Mouse (Mus musculus): ENCODE results near the gene Ndufs6. TPM values are rescaled to one million over a fixed set of nuclear protein-coding genes. Genes with fewer than 3 reads are reported as not detected.
A peak's percentile ranks its signal among the peaks of the same experiment; 100 is the strongest.

Gene Ndufs6
- polyA plus RNA-seq (2016; fragmentation: Nextera tagmentation; extraction: Ambion mirVana): 299 and 311 TPM in 2 replicates

DNA sequence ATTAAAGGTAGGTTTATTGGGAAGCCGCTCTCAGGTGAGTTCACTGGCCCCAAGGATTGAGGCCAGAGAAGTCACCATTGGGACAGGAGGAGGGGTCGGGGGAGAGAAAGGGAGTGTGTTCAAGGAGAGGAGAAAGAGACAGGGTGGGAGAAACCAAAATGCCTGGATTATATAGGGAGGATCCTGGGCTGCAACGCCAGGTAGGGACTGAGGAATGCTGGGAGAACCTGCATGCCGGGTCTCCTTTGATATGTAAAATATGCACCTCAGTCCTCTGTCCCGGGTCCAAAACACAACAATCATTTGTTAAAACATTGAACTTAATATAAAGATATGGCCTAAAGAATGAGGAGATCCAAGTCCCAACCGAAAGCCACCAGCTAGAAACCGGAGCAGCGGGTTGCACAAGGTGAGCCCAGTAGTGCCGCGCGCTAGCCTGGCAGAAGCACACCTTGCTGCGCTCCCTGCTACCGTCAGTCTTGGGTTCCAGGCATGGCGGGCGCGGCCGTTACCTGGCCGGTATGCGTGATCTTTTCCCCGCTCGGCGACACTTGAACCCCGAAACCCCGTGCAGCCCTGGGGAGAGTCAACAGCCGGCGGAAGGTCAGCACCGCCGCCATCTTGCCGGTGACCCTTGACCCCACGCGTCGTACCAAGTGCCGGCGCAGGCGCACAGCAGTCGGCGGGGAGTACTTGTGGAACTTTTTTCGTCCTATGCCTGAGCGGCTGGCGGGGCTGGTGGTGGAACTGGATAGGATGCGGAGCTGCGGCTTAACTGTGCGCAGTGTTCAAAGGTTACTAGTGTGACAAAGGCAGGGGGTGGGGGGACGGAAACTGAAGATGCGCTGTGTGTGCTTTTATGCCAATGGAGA, at the start of gene Ndufs6, which contains the start of gene Mrpl36:
Ndufs6 (minus strand) TSS at position 716 of the 872 bp plus-strand sequence.
Mrpl36 (plus strand) TSS at position 687 of the 872 bp plus-strand sequence.
- Histone ChIP-seq H3K4me3 (peak within 1 kb of the TSS; percentile 74), H3K27ac (no peak within 1 kb of the TSS), H3K27me3 (replicated peaks) (peaks cover 2% of the 10 kb centered on the region; the same call in 1 of the 2 replicates), H3K9me3 (no peaks in the 10 kb centered on the region), H3K9ac (peak within 1 kb of the TSS; percentile 64), H3K4me1 (peaks cover 12% of the 10 kb centered on the region), H3K4me2 (replicated peaks) (peak within 1 kb of the TSS; percentile 72), H3K36me3 (peaks cover 22% of the 10 kb centered on the region)
- peak; percentile 73 for ATAC-seq (ENCODE audit: low FRiP score, low read depth)
- 1% methylated on average over 45 of the region's 45 CpGs for WGBS

DNA sequence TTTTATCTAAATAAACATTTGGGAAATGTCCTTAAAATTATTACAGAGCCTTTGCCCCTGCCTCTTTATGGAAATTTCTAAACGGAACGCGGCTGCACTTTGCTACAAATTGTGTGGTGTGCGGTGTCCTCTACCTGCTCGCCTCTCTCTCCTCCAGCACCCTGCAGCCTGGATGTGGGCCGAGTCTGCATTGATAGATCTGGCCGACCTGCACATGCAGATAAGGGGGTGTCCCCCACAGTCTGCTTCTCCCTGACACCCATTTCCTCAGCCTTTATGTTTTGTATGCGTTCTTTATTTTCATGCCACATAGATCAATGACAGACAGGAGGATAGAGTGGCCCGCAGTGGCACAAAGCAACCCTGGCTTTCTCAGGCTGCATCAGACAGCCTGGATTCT, 49.3 kb upstream of the Ndufs6 start:
- Histone ChIP-seq H3K4me1 (no peaks in the 10 kb centered on the region), H3K36me3 (no peaks in the 10 kb centered on the region), H3K9ac (no peak overlapping the region), H3K27me3 (replicated peaks) (no peaks in the 10 kb centered on the region), H3K4me2 (replicated peaks) (no peak overlapping the region), H3K27ac (no peak overlapping the region), H3K9me3 (no peaks in the 10 kb centered on the region), H3K4me3 (no peak overlapping the region)
- 81% methylated on average over 9 of the region's 9 CpGs for WGBS
- ATAC-seq (ENCODE audit: low FRiP score, low read depth): no peak

DNA sequence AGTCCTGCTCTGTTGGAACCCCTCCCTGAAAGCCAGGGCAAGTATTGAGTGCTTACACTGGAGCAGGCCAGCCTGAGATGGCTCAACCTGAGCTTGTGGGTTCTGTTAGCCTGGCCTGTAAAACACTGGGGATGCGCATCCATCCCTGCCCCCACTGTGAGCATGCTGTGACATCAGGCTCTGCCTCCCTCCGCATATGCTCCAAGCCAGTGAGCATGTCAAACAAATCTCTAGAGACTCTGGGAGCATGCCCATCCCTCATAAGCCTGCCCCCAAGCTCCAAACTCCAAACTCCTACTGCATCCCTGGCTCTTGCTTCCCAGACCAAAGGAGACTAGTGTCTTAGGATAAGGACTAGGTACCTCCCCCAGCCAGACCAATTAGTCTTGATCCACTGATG, 46.3 kb upstream of the Ndufs6 start:
- WGBS: 62% methylated on average over 2 of the region's 2 CpGs
- no peaks in the 10 kb centered on the region for H3K27me3 ChIP-seq (replicated peaks)
- H3K9ac ChIP-seq: no peak overlapping the region
- H3K27ac ChIP-seq: no peak overlapping the region
- no peaks in the 10 kb centered on the region for H3K36me3 ChIP-seq
- H3K4me1 ChIP-seq: no peaks in the 10 kb centered on the region
- no peaks in the 10 kb centered on the region for H3K9me3 ChIP-seq
- H3K4me2 ChIP-seq (replicated peaks): no peak overlapping the region
- H3K4me3 ChIP-seq: no peak overlapping the region
- ATAC-seq (ENCODE audit: low FRiP score, low read depth): no peak

DNA sequence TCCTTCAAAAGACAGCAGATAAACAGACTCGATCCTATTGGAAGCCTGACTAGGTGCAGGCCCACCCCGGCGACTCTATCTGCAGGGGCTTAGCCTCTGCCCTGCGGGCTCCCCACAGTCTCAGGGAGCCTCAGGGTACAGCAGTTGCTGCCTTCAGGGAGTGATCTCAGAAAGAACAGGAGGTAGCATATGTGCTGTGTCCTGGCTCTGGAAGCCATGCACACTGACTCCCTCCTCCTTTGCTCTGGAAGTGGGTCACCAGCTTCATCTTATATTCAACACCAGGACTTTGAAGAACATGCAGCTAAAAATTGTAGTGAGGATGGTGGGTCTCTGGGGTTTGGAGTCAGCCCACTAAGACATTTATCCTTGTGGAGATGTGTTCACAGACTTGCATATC, 45.0 kb upstream of the Ndufs6 start:
- no peaks in the 10 kb centered on the region for H3K27me3 ChIP-seq (replicated peaks)
- H3K9me3 ChIP-seq: no peaks in the 10 kb centered on the region
- no peak overlapping the region for H3K27ac ChIP-seq
- H3K36me3 ChIP-seq: no peaks in the 10 kb centered on the region
- no peak overlapping the region for H3K4me3 ChIP-seq
- no peak overlapping the region for H3K9ac ChIP-seq
- H3K4me2 ChIP-seq (replicated peaks): no peak overlapping the region
- WGBS: 83% methylated on average over 4 of the region's 4 CpGs
- ATAC-seq (ENCODE audit: low FRiP score, low read depth): no peak
- no peaks in the 10 kb centered on the region for H3K4me1 ChIP-seq

DNA sequence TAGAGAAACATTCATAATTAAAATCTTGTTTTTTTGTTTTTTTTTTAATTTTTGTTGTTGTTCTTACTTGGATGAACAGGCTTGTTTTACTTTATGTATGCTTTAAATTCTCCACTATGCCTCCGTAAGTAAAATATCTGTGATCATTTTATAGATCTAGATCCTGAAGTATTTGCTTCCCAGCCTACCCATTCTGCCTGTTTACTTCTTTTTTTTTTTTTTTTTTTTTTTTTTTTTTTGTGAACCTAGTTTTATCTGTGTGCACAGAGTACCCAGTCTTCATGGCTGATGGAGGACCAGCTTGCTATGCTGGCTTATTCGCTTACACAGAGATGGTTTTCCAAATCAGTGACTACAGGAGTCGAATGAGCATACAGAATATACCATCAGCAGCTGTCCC, 28.8 kb upstream of the Ndufs6 start:
- Histone ChIP-seq H3K36me3 (no peaks in the 10 kb centered on the region), H3K4me1 (no peaks in the 10 kb centered on the region), H3K9ac (no peak overlapping the region), H3K4me3 (no peak overlapping the region), H3K27me3 (replicated peaks) (no peaks in the 10 kb centered on the region), H3K9me3 (no peaks in the 10 kb centered on the region), H3K27ac (no peak overlapping the region), H3K4me2 (replicated peaks) (no peak overlapping the region)
- ATAC-seq (ENCODE audit: low FRiP score, low read depth): no peak
- WGBS: 84% methylated on average over 3 of the region's 3 CpGs

DNA sequence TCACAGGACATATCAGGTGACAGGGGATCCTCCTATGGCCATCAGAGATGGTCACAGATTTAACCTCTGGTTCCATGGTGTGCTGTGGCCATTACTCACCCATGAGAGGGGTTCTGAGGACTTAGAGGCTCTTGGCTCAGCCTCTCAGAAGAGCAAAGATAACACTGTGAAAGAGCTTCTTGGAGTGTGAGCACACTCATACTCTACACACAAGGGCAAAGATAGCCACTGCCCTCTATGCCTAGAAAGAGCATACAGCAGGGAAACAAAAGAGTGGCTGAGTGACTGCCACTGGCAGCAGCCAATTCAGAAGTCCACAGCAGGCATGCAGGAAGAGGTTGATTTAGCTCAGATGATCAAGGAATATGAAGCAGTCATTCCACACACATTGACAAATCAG, 24.1 kb upstream of the Ndufs6 start:
- Histone ChIP-seq H3K9ac (no peak overlapping the region), H3K4me1 (no peaks in the 10 kb centered on the region), H3K36me3 (no peaks in the 10 kb centered on the region), H3K27ac (no peak overlapping the region), H3K4me3 (no peak overlapping the region), H3K27me3 (replicated peaks) (no peaks in the 10 kb centered on the region), H3K9me3 (no peaks in the 10 kb centered on the region), H3K4me2 (replicated peaks) (no peak overlapping the region)
- no peak for ATAC-seq (ENCODE audit: low FRiP score, low read depth)

DNA sequence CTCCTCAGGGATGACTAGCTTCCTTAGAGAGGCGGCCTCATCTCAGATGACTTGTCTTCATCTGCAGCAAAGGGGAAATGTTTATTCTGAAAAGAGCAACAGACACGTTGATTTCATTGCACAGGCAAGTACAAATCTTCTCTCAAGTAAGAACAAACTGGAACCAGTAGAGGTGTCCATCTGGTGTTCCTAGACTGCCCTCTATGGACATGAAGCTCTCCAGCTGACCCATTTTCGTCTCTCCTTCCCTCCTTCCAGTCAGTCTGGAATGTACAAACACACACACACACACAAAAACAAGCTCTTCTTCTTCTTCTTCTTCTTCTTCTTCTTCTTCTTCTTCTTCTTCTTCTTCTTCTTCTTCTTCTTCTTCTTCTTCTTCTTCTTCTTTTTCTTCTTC, 23.6 kb upstream of the Ndufs6 start:
- Histone ChIP-seq H3K9me3 (no peaks in the 10 kb centered on the region), H3K9ac (no peak overlapping the region), H3K36me3 (no peaks in the 10 kb centered on the region), H3K4me3 (no peak overlapping the region), H3K27ac (no peak overlapping the region), H3K27me3 (replicated peaks) (no peaks in the 10 kb centered on the region), H3K4me2 (replicated peaks) (no peak overlapping the region), H3K4me1 (no peaks in the 10 kb centered on the region)
- ATAC-seq (ENCODE audit: low FRiP score, low read depth): no peak
- 74% methylated on average over 3 of the region's 3 CpGs for WGBS

DNA sequence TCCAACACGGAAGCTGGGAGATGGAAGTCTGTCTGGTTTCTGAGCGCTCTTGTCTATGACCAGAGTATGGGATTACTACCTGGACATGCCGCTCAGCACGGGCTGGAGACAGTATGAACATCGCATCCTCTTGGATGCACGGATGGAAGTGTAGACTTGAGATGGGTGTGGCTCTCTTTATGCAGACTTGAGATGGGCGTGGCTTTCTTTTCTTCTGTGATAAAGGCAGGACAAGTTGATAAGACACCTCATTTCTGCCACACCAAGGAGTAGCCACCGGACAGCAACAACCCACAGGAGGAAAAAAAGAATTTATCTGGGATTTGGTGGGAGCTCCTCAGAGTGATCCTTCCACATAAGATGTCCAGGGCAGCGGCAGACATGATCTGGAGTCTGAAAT, 22.4 kb upstream of the Ndufs6 start:
- Histone ChIP-seq H3K27ac (no peak overlapping the region), H3K4me2 (replicated peaks) (no peak overlapping the region), H3K36me3 (no peaks in the 10 kb centered on the region), H3K27me3 (replicated peaks) (no peaks in the 10 kb centered on the region), H3K9ac (no peak overlapping the region), H3K4me1 (no peaks in the 10 kb centered on the region), H3K4me3 (no peak overlapping the region), H3K9me3 (no peaks in the 10 kb centered on the region)
- no peak for ATAC-seq (ENCODE audit: low FRiP score, low read depth)
- 87% methylated on average over 9 of the region's 9 CpGs for WGBS

DNA sequence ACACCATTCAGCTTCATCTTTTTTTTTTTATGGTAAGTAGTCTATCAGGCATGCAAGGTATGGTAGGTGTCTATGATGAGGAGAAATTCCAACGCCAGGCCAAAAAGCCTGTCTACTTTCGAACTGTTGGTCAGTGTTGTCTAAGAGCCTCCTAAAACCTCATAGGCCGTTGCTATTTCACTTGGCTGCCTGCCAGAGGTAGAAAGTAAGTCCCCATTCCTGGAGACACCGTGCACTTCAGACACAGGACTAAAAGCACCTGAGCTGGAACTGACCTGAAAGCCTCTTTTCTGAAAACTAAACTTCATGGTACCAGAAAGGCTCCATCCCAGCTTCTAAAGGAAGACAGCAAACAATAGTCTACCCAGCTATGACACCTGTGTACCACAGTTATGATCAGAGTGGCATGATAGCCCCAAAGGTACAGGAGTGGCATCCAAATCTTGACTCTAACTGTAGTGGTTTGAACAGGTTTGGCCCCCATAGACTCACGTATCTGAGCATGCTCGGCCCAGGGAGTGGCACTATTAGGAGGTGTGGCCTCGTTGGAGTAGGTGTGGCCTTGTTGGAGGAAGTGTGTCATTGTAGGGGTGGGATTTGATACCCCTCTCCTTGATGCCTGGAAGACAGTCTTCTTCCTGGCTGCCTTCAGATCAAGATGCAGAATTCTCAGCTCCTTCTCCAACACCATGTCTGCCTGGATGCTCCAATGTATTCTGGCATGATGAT, 19.7 kb upstream of the Ndufs6 start:
- Histone ChIP-seq H3K27ac (no peak overlapping the region), H3K9ac (no peak overlapping the region), H3K4me1 (no peaks in the 10 kb centered on the region), H3K9me3 (no peaks in the 10 kb centered on the region), H3K4me2 (replicated peaks) (no peak overlapping the region), H3K4me3 (no peak overlapping the region), H3K27me3 (replicated peaks) (no peaks in the 10 kb centered on the region), H3K36me3 (no peaks in the 10 kb centered on the region)
- WGBS: 88% methylated on average over 7 of the region's 7 CpGs
- no peak for ATAC-seq (ENCODE audit: low FRiP score, low read depth)

DNA sequence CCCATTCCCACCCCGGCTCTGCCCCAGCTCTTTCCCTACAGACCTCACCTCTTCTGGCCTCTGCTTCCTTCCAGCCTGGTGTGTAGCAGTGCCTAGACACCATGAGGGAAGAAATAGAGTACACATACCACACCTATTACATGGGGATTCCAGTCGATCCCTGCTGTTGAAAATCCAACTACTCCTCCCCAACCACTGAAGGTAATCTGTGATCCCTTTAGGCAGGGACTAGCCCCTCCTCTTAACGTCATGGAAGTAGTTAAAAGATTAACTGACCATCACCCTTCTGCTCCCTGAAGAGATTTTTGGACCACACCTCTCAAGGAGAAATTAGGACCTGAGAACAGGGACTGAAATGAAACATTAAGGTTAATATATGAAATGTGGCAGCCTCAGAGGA, 18.8 kb upstream of the Ndufs6 start:
- Histone ChIP-seq H3K4me1 (no peaks in the 10 kb centered on the region), H3K27me3 (replicated peaks) (no peaks in the 10 kb centered on the region; the same call in 1 of the 2 replicates), H3K9me3 (no peaks in the 10 kb centered on the region), H3K27ac (no peak overlapping the region), H3K4me3 (no peak overlapping the region), H3K9ac (no peak overlapping the region), H3K36me3 (no peaks in the 10 kb centered on the region), H3K4me2 (replicated peaks) (no peak overlapping the region)
- WGBS: 76% methylated on average over 3 of the region's 3 CpGs
- no peak for ATAC-seq (ENCODE audit: low FRiP score, low read depth)

DNA sequence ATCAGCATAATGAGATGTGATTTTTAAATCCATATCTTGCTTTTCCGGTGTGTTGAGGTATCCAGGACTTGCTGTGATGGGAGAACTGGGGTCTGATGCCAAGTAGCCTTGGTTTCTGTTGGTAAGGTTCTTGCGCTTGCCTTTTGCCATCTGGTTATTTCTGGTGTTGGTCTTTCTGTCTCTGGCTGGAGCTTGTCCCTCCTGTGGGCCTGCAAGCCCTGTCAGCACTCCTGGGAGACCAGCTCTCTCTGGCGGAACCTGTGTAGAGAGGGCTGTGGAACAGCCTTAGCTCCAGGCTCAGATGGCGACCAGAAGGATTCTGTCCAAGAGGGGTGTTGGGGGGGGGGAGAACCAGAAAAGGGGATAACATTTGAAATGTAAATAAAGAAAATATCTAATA, 18.4 kb upstream of the Ndufs6 start:
- no peak overlapping the region for H3K27ac ChIP-seq
- no peaks in the 10 kb centered on the region; the same call in 1 of the 2 replicates for H3K27me3 ChIP-seq (replicated peaks)
- WGBS: 88% methylated on average over 4 of the region's 4 CpGs
- H3K4me1 ChIP-seq: no peaks in the 10 kb centered on the region
- H3K36me3 ChIP-seq: no peaks in the 10 kb centered on the region
- no peak overlapping the region for H3K4me3 ChIP-seq
- H3K9ac ChIP-seq: no peak overlapping the region
- ATAC-seq (ENCODE audit: low FRiP score, low read depth): no peak
- no peaks in the 10 kb centered on the region for H3K9me3 ChIP-seq
- H3K4me2 ChIP-seq (replicated peaks): no peak overlapping the region

DNA sequence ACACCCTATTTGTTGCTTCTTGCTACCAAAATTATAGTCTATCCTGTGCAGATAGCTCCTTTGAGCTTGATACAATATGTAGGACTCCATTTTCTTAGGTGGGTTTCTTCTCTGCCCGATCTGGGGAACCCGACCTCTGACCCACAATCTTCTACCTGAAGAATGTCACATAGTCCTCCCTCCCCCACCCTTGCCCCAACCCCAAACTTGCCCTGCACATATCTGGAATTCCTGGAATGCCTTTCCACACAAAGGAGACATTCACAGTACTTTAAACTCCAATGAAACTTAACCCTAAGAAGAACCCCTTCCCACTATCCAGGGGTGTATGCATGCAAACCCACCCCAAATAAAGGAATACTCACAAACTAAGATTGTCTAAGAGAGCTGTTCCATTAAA, 17.8 kb upstream of the Ndufs6 start:
- Histone ChIP-seq H3K9ac (no peak overlapping the region), H3K9me3 (no peaks in the 10 kb centered on the region), H3K4me1 (no peaks in the 10 kb centered on the region), H3K27ac (no peak overlapping the region), H3K4me3 (no peak overlapping the region), H3K4me2 (replicated peaks) (no peak overlapping the region), H3K27me3 (replicated peaks) (no peaks in the 10 kb centered on the region; the same call in 1 of the 2 replicates), H3K36me3 (no peaks in the 10 kb centered on the region)
- 49% methylated on average over 2 of the region's 2 CpGs for WGBS
- ATAC-seq (ENCODE audit: low FRiP score, low read depth): no peak

All from neural tube, embryonic 12.5 days (tissue).